ENCODE assay signal across 8 mouse cellular contexts in the genomic region with DNA sequence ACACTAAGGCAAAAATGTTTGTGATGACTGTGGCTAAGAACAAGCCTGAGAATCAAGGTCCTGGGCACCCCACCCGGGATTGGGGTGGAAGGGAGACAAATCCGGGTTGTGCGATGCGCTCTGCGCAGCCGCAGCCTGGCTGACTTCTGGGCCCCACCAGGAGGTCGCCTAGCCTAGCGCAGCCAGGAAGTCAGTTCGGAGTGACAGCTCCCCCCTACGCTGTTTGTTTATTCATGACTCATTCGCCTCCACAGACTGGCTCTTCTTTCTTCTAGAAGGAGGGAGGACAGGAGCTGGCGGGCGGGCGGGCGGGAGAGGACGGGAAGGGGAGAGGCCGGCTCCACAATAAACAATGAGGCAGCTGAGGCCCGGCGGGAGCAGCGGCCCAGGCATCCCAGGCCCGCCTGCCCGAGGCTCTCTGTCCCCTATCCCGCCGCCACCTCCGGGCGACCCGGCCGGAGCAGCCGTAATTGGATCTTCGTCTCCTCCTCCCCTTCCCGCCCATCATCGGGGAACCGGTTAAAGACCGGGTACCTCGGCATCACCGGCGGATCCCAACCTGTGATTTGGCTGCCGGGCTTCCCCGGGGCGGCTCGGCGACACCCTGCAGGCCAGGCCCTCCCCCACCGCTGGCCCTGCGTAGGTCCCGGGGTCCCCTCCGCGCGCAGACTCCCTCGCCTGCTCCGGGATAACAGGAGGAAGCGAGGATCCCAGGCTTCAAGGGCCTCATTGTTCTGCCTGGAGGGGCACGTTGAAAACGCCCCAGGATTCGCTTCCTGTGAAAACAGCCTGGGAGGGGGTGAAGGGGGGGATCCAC.
DNase-seq lines count a peak whose midpoint lies in the region; ATAC-seq and TF ChIP-seq lines count a peak whose summit lies in the region.

No protein-coding gene starts in this region.

- peak overlapping the region; percentile 72 for H3K27ac ChIP-seq in bone marrow, adult 2 months (ENCODE audit: control insufficient read depth, insufficient read depth, low read depth, low read length, poor library complexity)
- peak overlapping the region; percentile 97 for H3K27ac ChIP-seq in forebrain, embryonic 10.5 days
- H3K27ac ChIP-seq in heart, embryonic 15.5 days: peak overlapping the region; percentile 99
- peak overlapping the region; percentile 79 for H3K27ac ChIP-seq in liver, embryonic 12.5 days
- H3K27ac ChIP-seq in stomach, embryonic 14.5 days (ENCODE audit: low read length): peak overlapping the region; percentile 100

- H3K36me3 ChIP-seq in forebrain, embryonic 10.5 days (replicated peaks): no peaks in the 10 kb centered on the region
- H3K36me3 ChIP-seq in heart, embryonic 15.5 days: no peaks in the 10 kb centered on the region
- no peaks in the 10 kb centered on the region for H3K36me3 ChIP-seq in liver, embryonic 12.5 days
- no peaks in the 10 kb centered on the region for H3K36me3 ChIP-seq in stomach, embryonic 14.5 days (ENCODE audit: control insufficient read depth, insufficient read depth, low read length)

- peak overlapping the region; percentile 70 for H3K9ac ChIP-seq in heart, embryonic 15.5 days
- H3K9ac ChIP-seq in liver, embryonic 12.5 days: peak overlapping the region; percentile 67
- H3K9ac ChIP-seq in stomach, embryonic 14.5 days (replicated peaks; ENCODE audit: low read depth, low read length): peak overlapping the region; percentile 77

- DNase-seq in 416B (ENCODE audit: low read depth): peak; percentile 68
- DNase-seq in forebrain, embryonic 10.5 days (ENCODE audit: extremely low spot score, low spot score): peak; percentile 85
- peak; percentile 91 for DNase-seq in kidney, postnatal 14 days
- DNase-seq in natural killer cell, adult 2 months (ENCODE audit: low spot score in 2 of 2): peak; percentile 84

- H3K4me3 ChIP-seq in bone marrow, adult 2 months (replicated peaks; ENCODE audit: control insufficient read depth, low read depth, low read length): peak overlapping the region; percentile 58
- H3K4me3 ChIP-seq in forebrain, embryonic 10.5 days: peak overlapping the region; percentile 52
- peak overlapping the region; percentile 59 for H3K4me3 ChIP-seq in heart, embryonic 15.5 days
- peak overlapping the region; percentile 52 for H3K4me3 ChIP-seq in liver, embryonic 12.5 days
- peak overlapping the region; percentile 45 for H3K4me3 ChIP-seq in stomach, embryonic 14.5 days (ENCODE audit: low read depth, low read length)

- no peak for TF ChIP-seq CTCF in bone marrow, adult 2 months (IDR thresholded peaks at IDR 0.05; ENCODE audit: control insufficient read depth, insufficient read depth, low read length)

- no peaks in the 10 kb centered on the region for H3K9me3 ChIP-seq in forebrain, embryonic 10.5 days
- H3K9me3 ChIP-seq in heart, embryonic 15.5 days (replicated peaks): no peaks in the 10 kb centered on the region
- no peaks in the 10 kb centered on the region for H3K9me3 ChIP-seq in liver, embryonic 12.5 days (replicated peaks)
- no peaks in the 10 kb centered on the region for H3K9me3 ChIP-seq in stomach, embryonic 14.5 days (ENCODE audit: control insufficient read depth, low read depth, low read length)

- peak overlapping the region; percentile 81 for H3K4me2 ChIP-seq in heart, embryonic 15.5 days
- H3K4me2 ChIP-seq in liver, embryonic 12.5 days: peak overlapping the region; percentile 75
- peak overlapping the region; percentile 70 for H3K4me2 ChIP-seq in stomach, embryonic 14.5 days (replicated peaks; ENCODE audit: low read depth, low read length)

- no peaks in the 10 kb centered on the region for H3K27me3 ChIP-seq in forebrain, embryonic 10.5 days (ENCODE audit: poor library complexity, severe bottlenecking)
- no peaks in the 10 kb centered on the region for H3K27me3 ChIP-seq in heart, embryonic 15.5 days
- H3K27me3 ChIP-seq in liver, embryonic 12.5 days (replicated peaks): peaks cover 60% of the 10 kb centered on the region
- H3K27me3 ChIP-seq in stomach, embryonic 14.5 days (ENCODE audit: control insufficient read depth, insufficient read depth, low read length): no peaks in the 10 kb centered on the region

- WGBS in bone marrow, adult 2 months: under 1% methylated on average over 49 of the region's 54 CpGs
- under 1% methylated on average over 49 of the region's 54 CpGs for WGBS in forebrain, embryonic 10.5 days
- WGBS in heart, embryonic 15.5 days: under 1% methylated on average over 49 of the region's 54 CpGs
- WGBS in liver, embryonic 12.5 days (ENCODE audit: insufficient replicate concordance): 1% methylated on average over 46 of the region's 54 CpGs
- under 1% methylated on average over 49 of the region's 54 CpGs for WGBS in stomach, embryonic 14.5 days

- no peaks in the 10 kb centered on the region; the same call in 1 of the 2 replicates for H3K4me1 ChIP-seq in bone marrow, adult 2 months (ENCODE audit: control insufficient read depth, insufficient read depth, low read length)
- peaks cover 41% of the 10 kb centered on the region for H3K4me1 ChIP-seq in forebrain, embryonic 10.5 days
- H3K4me1 ChIP-seq in heart, embryonic 15.5 days (replicated peaks): peaks cover 35% of the 10 kb centered on the region
- H3K4me1 ChIP-seq in liver, embryonic 12.5 days: peaks cover 30% of the 10 kb centered on the region
- H3K4me1 ChIP-seq in stomach, embryonic 14.5 days (ENCODE audit: control insufficient read depth, insufficient read depth, low read length): peaks cover 15% of the 10 kb centered on the region

- TF ChIP-seq POLR2A in bone marrow, adult 2 months (IDR thresholded peaks at IDR 0.05; ENCODE audit: borderline replicate concordance, control insufficient read depth, low read depth, low read length): peak; percentile 72; the same call in 1 of the 2 replicates

- ATAC-seq in heart, embryonic 15.5 days (replicated peaks; ENCODE audit: insufficient number of reproducible peaks, insufficient read depth, low FRiP score, low read depth): peak; percentile 91
- ATAC-seq in liver, embryonic 12.5 days: peak; percentile 74
- ATAC-seq in stomach, embryonic 14.5 days (ENCODE audit: insufficient number of reproducible peaks, insufficient read depth, low FRiP score, low read depth): peak; percentile 91

Comparison
In these comparisons a context has a peak if more than half of its experiments do, and no peak if none do; other contexts are left out.
1. Peak in every context shown above with its lines: DNase-seq, ATAC-seq, H3K4me3 ChIP-seq and H3K27ac ChIP-seq.